Mouse (Mus musculus): Measurements from ENCODE around the gene Cyb5d1.

Gene Cyb5d1

DNA sequence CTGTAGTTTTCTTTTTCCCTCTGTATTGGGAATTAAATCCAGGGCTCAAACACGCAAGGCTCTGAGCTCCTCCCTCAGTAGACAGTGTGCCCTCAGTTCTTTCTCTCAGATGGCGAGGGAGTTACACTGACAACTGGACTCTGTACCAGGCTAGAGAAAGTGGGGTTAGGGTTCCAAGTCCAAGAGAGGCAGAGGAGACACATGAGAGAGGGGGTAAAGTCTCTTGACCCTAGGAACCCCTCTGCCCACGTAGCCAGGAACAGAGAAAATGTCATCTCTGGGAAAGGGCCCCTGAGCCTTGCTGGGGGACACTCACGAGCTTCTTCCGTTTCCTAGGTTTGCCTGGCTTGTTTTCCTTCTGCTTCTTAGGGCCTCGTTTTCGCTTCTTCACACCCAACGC, 31.1 kb downstream of the Cyb5d1 start:
- DNase-seq (ENCODE audit: low spot score in 2 of 2) = no peak

DNA sequence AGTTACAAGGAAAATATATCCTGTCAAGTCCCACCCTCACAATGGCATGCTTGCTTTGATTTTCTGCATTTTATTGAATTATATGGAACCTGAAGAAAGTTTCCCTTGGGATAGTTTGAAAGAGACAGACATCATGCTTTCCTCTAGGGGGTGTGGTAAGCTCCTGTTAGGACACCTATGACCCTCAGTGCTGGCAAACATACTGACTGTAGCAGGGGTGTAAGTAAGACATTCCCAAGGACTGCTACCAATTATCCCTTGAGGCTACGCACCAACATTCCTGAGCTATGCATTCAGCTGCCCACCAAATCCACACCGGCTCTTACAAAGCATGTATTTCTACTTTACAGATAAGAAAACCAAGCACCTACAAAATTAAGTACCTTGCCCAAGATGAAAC, 33.0 kb downstream of the Cyb5d1 start:
- no peak for DNase-seq (ENCODE audit: low spot score in 2 of 2)

DNA sequence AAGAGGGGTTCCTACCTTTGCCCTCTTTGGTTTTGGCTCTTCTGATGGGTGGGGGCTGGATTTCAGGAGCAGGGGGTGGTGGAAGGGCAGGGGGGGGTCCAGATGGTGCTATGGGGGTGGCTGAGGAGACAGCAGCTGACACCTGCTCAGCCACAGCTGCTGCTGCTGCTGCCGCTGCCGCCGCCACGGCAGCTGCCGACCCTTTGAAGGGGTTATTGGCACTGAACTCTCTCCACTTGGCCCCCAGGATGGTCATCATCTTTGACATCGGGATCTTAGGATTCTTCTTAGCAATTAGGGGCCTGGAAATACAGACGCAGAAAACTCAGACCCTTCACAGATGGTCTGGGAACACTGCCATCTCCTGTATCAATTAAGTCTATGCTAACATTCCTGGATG, 33.4 kb downstream of the Cyb5d1 start:
- no peak for DNase-seq (ENCODE audit: low spot score in 2 of 2)

DNA sequence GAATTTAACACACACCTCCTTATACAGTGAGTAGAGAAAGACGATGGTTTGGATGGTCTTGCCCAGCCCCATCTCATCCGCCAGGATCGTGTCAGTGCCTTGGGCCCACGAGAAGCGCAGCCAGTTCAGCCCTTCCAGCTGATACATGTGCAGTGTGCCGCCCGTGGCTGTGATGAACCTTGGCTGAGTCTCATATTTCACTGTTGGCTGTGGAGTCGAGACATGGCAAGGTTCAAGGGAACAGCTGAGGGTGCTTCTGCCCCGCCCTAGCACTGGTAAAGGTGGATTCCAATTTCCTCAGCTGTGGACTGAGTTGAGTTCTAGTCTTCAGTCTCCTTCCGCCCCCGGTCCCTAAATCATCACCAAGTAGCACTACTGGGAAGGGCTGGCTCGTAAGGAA, 37.7 kb downstream of the Cyb5d1 start:
- no peak for DNase-seq (ENCODE audit: low spot score in 2 of 2)

GRCm38 (mm10) chr11:69356544-69356943, 38.9 kb downstream of the Cyb5d1 start:
- DNase-seq (ENCODE audit: low spot score in 2 of 2) = no peak

DNA sequence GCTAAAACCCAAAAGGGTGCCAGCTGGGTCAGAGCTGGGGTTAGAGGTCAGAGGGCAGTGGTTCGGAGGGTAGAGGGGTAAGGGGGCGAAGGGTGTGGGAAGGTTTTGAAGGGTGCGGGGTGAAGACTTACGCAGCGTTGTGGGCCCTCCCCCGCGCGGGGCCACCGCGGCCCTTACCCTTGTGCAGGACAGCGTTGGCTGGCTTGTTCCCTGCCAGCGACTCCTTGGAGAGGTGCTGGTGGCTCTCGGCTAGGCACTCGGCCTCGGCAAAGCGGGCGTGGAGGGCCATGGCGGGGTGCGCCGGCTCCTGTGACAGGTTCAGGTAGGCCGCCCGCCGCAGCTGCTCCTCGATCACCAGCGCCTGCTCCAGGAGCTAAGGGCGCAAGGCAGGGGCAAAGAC, 49.0 kb downstream of the Cyb5d1 start:
- DNase-seq (ENCODE audit: low spot score in 2 of 2) = no peak
